Mouse (Mus musculus) CD4-positive, CD25-positive, alpha-beta regulatory T cell, adult 2 months (primary cell): ENCODE results near the gene Ppt2.

Source experiments
- DNase-seq: peaks from one replicate; pipeline ENCODE4 v3.0.0-alpha.2; 2012; ENCODE audit warnings: low read depth, low spot score

Gene Ppt2

DNA sequence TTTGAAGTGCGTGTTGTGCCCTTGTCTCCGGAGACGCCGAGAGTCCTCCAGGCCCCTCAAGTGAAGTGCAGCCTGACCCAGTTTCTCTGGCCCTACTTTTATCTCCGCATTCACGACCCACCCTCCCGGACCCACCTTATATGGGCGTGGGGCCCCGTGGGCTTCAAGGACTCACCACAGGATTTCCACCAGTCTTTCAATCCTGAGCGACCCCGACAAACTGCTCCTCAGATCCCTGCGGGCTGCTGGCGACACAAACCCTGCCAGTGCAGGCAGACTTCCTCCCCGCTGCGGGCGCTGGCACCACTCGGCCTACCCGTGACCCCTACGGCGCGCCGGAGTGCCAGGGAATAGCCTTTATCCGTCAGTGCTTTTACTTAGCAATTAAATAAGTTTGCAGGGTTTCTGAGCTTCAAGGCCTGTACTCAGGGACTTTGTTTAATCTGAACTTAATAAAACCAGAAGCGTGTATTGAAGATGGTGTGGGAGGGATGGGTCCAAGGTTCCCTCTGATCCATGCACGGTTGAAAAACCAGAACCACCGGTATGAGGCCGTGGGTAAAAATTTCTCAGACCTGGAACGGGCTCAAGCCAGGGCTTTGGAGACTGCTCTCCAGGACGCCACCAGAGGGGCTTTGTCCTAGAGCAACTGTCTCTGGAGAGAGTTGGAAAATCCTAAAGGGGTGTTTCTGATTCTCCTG lies at the start of gene Ppt2:
Gene Ppt2 (minus strand): TSS at position 568 of the 701 bp plus-strand sequence.
- DNase-seq: peak; percentile 52

DNA sequence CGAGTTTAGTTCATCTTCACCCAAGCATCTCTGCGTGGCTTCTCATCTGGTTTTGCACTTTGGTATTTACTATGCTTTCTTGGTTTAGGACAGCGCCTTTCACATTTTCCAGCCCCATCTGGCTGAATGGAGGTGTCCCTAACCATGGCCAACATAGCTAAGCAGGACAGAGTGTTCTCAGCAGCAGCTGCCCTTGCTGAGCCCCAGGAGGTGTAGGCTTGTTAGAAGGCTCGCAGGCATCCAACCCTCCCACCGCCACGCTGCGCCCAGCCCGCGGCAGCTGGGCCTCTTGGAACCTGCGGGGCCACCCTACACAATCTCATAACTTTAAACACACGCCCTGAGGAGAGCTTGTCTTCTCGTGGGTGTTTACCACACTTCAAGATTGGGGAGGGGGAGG lies 48.4 kb upstream of the Ppt2 start:
- DNase-seq: no peak

DNA sequence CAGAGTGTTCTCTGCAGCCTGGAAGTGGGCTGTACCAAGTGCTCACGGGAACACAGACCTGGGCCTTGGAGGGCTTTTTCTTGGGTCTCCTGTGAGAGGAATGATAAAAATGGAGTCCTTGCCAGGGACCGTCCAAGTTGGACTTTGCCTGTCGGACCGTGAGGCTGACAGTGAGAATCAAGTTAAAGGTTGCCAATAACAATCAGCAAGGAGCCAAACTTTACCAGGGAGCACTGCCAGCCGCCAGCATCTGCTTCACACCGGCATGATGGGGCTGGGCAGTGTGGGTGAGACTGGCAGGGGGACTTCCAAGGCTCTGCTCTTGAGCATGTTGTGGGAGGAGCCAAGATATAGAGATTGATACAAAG lies 47.8 kb upstream of the Ppt2 start:
- no peak for DNase-seq

DNA sequence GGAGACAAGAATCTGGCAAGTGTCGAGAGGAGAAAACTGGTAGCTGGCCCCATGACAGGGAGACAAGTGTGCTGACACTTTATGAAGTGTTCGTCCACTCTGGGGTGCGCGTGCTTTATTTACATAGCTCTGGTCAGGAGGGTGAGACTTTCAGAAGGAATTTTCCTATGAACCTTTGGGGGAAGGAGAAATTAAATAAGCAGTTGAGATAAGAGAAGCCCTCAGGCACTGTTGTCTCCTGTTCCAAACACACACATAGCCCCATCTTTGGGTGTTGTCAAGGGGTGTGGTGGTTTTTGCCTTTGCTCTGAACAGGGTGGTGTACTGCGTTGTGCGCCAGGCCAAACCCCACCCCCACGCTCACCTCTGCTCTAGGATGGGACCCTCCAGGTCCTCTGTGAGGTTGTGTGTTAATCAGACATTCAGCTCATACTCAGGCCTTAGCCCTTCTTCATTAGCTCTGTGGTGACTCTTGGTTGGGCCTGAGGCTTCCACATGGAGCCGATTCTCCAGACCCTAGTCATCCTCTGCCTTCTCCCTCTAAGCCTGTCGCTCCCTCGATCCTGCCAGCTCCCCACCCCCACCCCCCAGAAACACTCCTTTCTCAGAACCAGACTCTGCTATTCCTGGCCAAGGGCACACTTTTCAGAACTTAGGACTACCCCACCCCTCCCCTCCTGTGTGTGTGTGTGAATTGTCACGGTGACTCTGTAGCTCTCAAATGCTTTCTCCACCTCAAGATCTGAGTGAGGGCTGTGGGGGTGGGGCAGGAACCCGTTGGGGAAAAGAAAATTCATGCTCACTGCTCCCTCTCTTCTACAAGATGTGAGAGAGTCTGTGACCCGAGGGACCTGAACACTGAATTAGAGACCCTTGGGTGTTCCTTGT lies 47.1 kb upstream of the Ppt2 start:
- no peak for DNase-seq

DNA sequence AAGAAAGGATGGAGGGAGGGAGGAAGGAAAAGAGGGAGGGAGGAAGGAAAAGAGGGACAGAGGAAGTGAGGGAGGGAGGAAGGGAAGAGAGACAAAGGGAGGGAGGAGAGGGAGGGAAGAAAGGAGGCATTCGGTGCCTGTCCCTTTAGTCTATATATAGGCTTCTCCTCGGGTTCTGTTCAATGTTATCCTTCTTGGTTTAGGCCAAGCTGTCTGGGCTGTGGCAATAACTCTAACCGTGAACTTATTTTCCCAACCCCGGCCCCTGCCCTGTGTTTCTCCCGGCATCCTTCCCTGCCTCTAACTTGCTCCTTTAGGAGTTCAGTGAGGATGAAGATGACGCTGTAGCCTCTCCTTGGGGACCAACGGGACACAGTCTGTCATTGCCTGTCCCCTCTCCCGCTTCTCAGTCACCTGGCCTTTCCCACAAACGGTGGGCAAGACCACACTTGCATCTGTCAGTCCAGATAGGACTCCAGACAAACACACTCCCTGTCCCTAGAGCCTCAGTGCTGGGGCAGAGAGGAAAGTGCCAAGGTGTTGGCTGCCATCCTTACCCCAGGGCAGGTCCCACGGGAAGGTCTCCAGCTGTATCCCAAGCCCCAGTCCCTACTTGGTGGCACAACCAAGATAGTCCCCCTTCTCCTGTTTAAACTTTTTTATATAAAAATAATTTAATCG lies 46.4 kb upstream of the Ppt2 start:
- no peak for DNase-seq

DNA sequence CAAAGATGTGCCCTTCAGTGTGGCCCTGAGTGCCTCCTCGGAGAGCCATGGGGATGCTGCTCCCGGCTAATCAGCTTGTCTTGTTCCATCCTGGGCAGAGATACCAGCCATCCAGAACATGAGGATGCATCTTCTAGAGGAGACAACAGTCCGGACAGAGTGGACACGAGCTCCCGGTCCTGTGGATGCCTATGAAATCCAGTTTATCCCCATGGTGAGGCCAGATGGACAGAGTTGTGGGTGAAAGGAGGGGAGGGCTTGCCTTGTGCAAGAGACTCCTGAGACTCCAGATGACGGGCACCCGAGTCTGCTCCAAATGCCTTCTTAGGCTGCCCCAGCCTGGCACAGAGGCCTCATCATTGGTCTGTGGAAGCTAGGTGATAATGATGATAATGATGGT lies 44.8 kb upstream of the Ppt2 start:
- DNase-seq: no peak

DNA sequence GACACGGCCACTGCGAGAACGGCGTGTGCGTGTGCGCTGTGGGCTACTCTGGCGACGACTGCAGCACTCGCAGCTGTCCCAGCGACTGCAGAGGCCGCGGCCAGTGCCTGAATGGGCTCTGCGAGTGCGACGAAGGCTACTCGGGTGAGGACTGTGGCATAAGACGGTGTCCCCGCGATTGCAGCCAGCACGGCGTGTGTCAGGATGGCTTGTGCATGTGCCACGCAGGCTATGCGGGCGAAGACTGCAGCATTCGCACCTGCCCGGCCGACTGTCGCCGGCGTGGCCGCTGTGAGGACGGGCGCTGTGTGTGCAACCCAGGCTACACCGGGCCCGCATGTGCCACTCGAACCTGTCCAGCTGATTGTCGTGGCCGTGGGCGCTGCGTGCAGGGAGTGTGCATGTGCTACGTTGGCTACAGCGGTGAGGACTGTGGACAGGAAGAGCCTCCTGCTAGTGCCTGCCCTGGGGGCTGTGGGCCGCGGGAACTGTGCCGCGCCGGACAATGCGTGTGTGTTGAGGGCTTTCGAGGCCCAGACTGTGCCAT lies 44.0 kb upstream of the Ppt2 start:
- no peak for DNase-seq

DNA sequence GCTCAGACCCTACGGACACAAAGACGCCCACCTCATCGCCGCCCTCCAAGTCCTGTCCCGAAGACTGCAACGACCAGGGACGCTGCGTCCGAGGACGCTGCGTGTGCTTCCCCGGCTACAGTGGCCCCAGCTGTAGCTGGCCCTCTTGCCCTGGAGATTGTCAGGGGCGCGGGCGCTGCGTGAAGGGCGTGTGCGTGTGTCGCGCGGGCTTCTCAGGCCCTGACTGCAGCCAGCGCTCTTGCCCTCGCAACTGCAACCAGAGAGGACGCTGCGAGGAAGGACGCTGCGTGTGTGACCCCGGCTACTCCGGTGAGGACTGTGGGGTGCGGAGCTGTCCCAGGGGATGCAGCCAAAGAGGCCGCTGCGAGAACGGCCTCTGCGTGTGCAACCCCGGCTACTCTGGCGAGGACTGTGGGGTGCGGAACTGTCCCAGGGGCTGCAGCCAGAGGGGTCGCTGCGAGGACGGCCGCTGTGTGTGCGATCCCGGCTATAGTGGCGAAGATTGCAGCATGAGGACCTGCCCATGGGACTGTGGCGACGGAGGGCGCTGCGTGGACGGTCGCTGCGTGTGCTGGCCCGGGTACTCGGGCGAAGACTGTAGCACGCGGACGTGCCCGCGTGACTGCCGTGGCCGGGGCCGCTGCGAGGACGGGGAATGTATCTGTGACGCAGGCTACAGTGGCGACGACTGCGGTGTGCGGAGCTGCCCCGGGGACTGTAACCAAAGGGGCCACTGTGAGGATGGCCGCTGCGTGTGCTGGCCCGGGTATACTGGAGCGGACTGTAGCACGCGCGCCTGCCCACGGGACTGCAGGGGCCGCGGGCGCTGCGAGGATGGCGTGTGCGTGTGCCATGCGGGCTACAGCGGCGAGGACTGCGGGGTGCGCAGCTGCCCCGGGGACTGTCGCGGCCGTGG lies 43.1 kb upstream of the Ppt2 start:
- DNase-seq: no peak

DNA sequence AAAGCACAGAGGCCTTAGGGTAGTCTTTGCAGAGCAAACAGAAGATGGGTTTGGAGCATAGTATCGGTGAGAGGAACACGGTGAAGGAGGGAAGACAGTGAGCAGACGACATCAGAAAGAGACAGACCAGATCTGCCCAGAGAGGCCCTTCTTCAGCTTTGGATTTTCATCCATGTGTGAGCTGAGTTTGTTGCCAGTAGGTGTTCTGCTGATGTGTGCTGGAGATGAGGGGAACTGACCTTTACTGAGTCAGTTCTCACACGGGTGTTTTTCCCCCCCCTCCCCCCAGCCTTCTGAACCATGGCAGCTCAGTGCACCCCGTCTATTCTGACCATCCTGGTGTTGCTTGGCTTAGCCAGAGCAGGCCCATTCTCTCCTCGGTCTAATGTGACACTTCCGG lies 41.9 kb upstream of the Ppt2 start, which contains the start of gene Tnxb:
Gene Tnxb (plus strand): TSS at position 301 of the 400 bp plus-strand sequence.
- DNase-seq: no peak

DNA sequence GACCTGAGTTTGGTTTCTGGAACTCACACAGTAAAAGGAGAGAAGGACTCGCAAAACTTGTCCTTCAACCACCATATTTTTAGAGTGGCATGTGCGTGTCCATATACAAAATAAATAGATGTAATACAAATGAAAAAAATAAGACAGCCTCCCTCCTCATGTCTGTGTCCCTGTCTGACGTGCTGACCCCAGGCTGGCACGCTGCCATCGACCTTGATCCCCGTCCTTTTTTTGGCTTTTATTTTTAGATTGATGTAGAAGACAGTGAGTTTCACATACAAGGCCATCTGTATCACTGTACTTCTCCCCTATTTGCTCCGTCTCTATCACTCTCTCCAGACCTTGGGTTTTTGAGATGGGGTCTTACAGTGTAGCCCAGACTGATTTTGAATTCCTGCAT lies 36.2 kb upstream of the Ppt2 start:
- DNase-seq: no peak

DNA sequence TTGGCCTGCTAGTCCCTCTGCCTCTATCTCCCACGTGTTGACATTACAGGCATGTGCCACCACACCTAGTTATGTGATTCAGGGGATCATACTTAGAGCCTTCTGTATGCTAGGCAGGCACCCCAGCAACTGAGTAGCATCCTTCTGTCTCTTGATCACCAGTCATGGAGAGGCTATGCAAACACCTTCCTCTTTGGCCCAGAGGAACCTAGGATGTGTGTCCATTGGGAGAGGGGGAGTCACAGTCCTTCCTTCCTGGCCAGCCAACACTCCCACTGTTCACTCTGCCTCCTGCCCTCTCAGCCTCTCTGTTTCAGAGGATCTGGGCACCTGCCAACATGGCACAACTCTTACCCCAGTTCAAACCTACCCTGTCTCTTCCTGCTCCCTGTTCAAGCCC lies 35.2 kb upstream of the Ppt2 start:
- no peak for DNase-seq

DNA sequence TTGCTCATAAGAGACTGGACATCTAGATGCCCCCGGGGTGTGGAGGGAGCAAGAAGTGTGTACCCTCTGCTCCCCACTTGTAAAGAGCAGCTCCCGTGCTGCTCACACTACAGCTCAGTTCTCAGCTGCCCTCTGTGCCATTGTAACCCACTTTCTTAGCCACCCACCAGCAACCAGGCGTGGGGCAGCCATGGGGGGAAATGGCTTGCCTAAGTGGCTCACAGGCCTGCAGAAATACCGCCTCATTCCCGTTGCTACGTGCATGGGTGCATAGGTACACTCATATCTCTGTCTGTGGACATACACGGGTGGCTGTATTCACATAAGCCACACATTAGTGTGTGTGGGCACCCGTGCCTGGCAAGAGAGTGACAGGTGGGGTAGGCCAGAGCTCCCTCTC lies 34.7 kb upstream of the Ppt2 start:
- no peak for DNase-seq

DNA sequence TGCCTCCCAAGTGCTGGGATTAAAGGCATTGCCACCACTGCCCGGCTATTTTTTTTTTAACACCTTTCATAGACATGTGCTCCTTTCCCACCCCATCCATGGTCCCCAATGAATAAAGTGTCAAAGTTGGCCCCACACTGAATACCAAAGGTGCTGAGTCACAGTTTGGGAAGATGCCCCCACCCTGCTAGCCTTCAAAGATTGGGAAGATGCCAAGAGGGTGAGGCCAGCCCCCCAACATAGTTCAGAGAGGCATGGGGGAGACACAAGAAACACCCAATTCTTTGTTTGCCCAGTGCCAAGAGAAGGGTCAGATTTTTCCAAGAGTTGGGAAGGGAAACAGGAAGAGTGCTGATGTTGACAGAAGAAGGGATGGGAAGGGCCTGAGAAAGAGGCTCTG lies 34.2 kb upstream of the Ppt2 start:
- no peak for DNase-seq

DNA sequence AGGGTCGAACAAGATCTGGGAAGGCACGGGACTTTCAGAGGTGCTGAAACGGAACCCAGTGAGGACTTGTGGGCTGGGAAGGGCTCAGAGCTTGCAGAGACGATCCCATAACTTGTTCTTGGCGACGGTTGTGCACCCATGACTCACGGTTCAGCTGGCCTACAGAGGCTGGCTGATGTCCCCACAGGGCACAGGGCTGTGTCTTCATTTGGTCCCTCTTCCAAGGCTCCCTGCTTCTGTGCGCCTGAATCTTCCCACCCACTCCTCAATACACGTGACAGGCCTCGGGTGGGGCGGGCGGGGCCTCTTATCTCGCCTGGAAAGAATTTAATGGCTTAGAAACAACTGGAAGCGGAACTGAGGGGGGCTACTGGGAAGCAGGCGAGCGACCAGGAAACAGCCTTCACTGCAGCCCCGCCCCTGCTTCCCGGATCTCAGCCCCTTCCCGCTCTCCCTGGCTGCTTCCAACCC lies 32.8 kb upstream of the Ppt2 start:
- DNase-seq: no peak

DNA sequence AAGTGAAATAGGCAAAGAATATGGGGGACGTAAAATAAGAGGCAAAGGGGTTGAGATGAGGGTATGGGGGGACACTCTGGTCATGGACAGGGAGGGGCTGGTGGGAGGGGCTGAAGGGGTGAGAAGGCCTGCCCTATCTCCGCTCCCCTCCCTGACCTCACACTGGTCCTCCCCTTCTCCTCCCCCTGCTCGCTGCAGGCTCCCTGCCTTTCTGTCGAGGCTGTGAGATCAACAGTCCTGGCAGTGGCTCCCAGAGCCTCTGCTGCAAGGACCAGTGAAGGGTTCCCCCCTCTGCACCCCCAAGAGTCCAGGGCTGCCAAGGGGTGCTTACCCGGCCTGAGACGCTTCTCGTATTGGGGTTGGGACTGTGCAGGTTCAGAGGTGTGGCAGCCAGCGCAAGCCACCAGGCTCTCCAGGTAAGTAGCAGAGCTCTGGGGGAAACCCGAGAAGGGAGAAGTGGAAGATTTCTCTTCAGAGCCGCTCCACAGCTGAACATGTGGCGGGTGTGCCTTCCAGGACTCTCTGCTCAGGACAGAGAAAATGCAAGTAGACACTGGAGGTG lies 32.0 kb upstream of the Ppt2 start:
- no peak for DNase-seq

DNA sequence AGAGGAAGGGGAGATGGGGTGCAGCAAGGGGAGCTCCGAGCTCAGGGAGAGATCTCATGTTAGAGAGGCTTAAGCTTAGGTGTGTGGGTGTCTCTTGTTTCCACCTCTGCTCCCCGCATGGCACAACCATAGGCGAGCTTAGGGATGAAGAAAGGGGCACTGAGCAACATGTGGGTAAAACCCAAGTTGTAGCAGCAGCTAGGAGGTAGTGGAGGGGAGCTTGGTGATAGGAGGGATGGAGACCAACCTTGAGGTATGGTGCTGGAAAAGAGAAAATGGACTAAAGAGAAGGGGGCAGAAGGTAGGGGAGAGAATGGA lies 31.5 kb upstream of the Ppt2 start:
- DNase-seq: no peak

DNA sequence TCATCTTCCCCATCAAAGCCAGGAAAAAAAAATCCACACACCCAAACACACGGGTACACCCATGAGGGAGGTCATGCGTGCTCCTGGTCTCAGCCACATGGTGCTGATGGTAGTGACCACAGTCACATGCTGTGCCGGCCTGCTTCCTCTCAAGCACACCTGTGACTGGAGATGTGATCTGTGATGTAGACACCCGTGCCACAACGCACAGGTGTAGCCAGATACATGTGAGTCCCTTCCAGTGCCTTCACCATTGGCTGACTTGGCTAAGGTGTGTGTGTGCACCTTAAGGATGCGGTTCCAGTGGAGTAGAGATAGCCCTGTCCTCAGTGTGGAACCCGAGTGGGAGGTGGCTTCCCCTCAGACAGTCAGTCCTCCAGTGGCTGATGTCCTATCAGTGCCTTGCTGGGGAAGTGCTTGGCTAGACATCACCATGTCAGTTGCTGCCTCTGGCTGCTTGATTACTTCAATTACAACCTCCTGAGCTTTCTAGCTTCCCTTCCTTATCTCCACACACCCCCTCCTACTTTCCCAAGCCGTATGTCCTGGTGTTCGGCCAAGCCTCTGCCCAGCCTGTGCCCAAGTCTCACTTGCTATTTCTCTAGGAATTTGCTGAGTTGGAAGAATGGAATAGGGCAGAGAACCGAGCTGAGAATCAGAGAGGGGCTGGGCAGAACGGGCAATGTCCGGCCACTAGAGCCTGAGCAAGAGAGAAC lies 31.0 kb upstream of the Ppt2 start:
- no peak for DNase-seq

DNA sequence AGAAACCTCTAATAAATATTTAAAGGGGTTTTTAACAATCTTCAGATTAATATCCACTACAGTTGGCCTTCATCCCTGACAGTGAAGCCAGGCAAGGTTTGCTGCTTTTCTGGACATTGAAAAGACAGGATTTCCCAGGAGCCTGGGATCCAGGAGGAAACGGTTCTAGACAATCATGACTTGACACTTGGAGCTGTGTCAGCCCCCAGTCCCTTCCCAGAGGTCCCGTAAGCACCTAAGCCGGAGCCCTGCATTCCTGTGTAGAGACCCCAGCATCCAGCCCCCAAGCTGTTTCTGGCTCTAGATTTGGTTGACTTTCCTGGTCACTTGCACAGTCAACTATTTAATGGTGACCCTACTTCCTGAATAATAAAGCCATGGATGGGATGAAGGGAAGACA lies 30.3 kb upstream of the Ppt2 start:
- no peak for DNase-seq

DNA sequence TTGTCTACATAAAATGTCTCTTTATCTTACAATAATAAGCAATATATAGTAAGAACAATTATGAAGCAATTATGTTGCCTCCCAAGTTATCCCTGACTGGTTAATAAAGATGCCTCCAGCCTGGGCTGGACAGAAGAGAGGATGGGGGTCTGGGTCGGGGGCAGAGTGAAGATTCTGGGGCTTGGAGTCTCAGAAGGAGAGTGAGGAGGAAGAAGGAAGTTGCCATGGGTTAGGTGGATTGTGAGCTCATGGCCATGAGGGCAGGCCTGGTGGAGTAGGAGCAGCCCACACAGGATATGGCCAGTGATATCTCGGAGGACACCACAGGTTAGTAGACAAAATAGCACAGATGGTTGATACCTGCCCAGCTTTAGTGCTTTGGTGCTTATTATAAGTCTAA lies 29.8 kb upstream of the Ppt2 start:
- no peak for DNase-seq

DNA sequence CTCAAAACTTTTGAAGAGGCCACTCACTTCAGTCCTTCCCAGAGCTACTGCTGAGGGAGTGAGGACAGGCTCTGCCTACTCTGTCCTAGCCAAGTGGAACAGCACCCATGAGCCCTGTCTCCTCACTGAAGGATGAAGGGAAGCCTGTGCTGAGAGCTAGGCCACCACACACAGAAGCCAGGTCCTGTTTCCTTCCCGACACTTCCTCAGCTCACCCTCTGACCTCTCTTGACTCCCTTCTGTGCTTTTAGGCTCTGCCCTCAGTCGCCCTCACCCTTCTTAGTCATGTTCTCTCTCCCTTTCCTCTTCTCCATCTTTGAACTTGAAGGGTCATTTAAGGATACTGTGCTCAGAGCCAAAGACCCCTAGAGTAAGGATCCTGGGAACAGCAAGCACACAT lies 29.0 kb upstream of the Ppt2 start:
- no peak for DNase-seq
